ENCODE assay signal across 11 mouse cellular contexts in the genomic region with DNA sequence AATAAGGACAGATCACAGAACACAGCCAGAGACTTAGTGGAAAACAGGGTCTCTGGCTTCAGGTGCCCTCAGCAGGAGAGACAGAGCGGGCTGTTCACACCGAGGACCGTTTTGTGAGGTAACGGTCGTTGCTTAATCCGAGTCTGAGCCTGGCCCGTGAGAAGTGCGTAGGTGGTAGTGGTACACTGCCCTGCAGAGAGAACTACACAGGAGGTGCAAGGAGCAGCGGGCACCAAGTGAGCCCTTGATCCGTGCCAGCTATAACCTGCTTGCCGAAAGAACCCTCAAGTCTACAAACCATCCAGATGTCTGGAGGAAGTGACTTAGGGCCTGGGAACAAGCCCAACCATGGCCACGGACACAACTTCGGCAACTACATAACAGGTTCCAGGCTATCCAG.
"Had no signal": no experiment of that assay in that cellular context is flagged by ENCODE, and none has a peak within 500 bp of the region (broad histone marks: within the 10 kb centered on the region; RNA-seq: fewer than 3 reads in every experiment).

No protein-coding gene starts in this region.

- H3K4me2 ChIP-seq: neural tube, embryonic 12.5 days; neural tube, embryonic 13.5 days; neural tube, embryonic 15.5 days; stomach, embryonic 15.5 days had no signal

- DNase-seq: retina, postnatal 1 day; right cerebral cortex, adult 18-20 months; right cerebral cortex, postnatal 14 days; right cerebral cortex, postnatal 25 days; right cerebral cortex, postnatal 4 days; thymus, adult 18-20 months had no signal

- H3K9me3 ChIP-seq: neural tube, embryonic 13.5 days; neural tube, embryonic 15.5 days; stomach, embryonic 15.5 days had no signal

- H3K4me3 ChIP-seq: neural tube, embryonic 12.5 days; neural tube, embryonic 13.5 days; neural tube, embryonic 15.5 days; stomach, embryonic 15.5 days had no signal

- H3K36me3 ChIP-seq: neural tube, embryonic 12.5 days; neural tube, embryonic 13.5 days; neural tube, embryonic 15.5 days had no signal

- H3K4me1 ChIP-seq: neural tube, embryonic 12.5 days; neural tube, embryonic 13.5 days; neural tube, embryonic 15.5 days; stomach, embryonic 15.5 days had no signal

- H3K27me3 ChIP-seq: neural tube, embryonic 12.5 days; neural tube, embryonic 13.5 days; neural tube, embryonic 15.5 days; stomach, embryonic 15.5 days had no signal

- H3K27ac ChIP-seq: neural tube, embryonic 12.5 days; neural tube, embryonic 13.5 days; neural tube, embryonic 15.5 days; stomach, embryonic 15.5 days; stomach, postnatal 0 days had no signal

- H3K9ac ChIP-seq: neural tube, embryonic 12.5 days; neural tube, embryonic 13.5 days; neural tube, embryonic 15.5 days; stomach, embryonic 15.5 days had no signal
